Mouse (Mus musculus) heart, adult 10 weeks (tissue): ENCODE data around the gene Ky. TPM values are rescaled to one million over a fixed set of nuclear protein-coding genes. Genes with fewer than 3 reads are reported as not detected.

ENCODE experiments used
- polyA plus RNA-seq: library from polyadenylated mRNA; stranded (reverse); fragments of 350-450 nt; fragmentation: Illumina TruSeq; extraction: RNeasy Lipid Tissue Mini Kit (QIAGEN cat#74804); gene quantifications from one replicate; pipeline ENCODE4 v1.2.3, GENCODE M21; 2014; ENCODE audit warnings: low read depth, low replicate concordance

The Ky gene
- polyA plus RNA-seq: 7.1 TPM

DNA sequence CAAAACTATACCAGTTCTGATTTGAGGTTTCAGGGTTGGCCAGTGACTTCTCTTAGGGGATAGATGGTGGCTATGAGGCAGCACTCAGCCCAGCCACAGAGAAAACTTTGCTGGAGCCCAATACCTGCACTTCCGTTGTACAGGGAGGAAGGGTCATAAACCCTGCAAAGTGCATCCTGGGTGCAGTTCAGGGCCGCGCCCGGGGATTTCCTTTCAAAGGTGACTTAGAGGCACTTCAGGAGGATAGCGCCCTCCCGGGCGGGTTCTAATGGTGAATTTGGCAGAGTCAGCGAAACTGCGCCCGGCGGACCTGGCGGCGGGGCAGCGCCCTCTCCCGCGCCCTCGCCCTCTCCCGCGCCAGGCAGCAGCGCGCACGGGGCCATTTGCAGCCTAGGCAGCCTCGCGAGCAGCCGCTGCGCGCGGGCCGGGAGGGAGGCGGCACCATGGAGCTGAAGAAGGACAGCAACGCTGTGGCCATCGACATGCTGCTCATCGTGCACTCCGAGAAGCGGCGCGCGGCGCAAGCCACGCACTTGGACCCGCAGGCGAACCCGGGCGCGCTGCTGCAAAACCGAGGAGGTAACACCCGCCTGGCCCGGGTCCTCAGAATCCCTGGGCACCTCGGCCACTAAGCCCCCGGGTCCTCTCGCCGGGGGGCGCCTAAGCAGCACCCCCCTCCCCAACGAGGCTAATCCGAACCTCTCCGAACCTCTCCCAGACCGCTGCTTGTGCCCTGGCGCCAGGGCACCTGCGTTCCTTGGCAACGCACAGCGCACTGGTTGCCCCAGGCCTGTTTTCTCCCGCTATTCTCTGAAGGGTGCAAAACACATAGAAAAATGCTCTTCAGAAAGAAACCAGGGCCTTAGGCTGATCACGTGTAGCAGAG is at the start of gene Ky:
TSS of gene Ky (plus strand) at position 51 of the 886 bp plus-strand sequence.

Other genes starting within 250 kb of the Ky start
- 2.1 TPM for gene Ephb1, start 151.1 kb upstream of the Ky start, polyA plus RNA-seq
- 230 TPM for gene Anapc13, start 120.5 kb downstream of the Ky start, polyA plus RNA-seq
- 51.2 TPM for gene Cep63, start 120.8 kb downstream of the Ky start, polyA plus RNA-seq
- 46.7 TPM for gene Amotl2, start 210.9 kb downstream of the Ky start, polyA plus RNA-seq